Mouse (Mus musculus) liver, embryonic 14.5 days (tissue): Measurements from ENCODE around the gene Agap3. TPM values are rescaled to one million over a fixed set of nuclear protein-coding genes. Genes with fewer than 3 reads are reported as not detected.

Source experiments
- ATAC-seq: fragments of 200-750 bp; cut with Nextera tagmentation; 2 replicates; pipeline ENCODE4 v1.8.0; 2017; ENCODE audit warnings: moderate number of reproducible peaks, mild to moderate bottlenecking, moderate library complexity; ENCODE audit not compliant: insufficient read depth
- DNase-seq, 3 experiments: peaks; one replicate each; pipeline ENCODE4 v3.0.0-alpha.2; 2012 to 2013; ENCODE audit warnings: low read depth in 3 of 3, low spot score in 3 of 3
- H3K27ac ChIP-seq: fragments of 300-500 bp; sonication (generic); 2 replicates; pipeline ENCODE4 v1.5.1; 2014; ENCODE audit warnings: moderate library complexity, mild to moderate bottlenecking, control low read depth, inconsistent platforms
- H3K27me3 ChIP-seq: fragments of 300-500 bp; sonication (generic); 2 replicates; pipeline ENCODE4 v1.6.1; 2014; ENCODE audit warnings: mild to moderate bottlenecking, low read length, moderate library complexity; ENCODE audit not compliant: control insufficient read depth, insufficient read depth
- H3K36me3 ChIP-seq: fragments of 300-500 bp; sonication (generic); replicated peaks from 2 replicates; pipeline ENCODE4 v1.6.1; 2014; ENCODE audit warnings: low read depth; ENCODE audit not compliant: control insufficient read depth, insufficient read depth
- H3K4me1 ChIP-seq, 2 experiments: fragments of 200-500 bp in 1 of 2; fragments of 300-500 bp in 1 of 2; sonication (generic) in 1 of 2; replicated peaks; 2 replicates each; pipeline ENCODE4 v1.6.1; 2012 to 2014; ENCODE audit warnings: antibody characterized with exemption in 1 of 2, inconsistent platforms in 1 of 2, low read length in 1 of 2; ENCODE audit not compliant: control insufficient read depth in 2 of 2, insufficient read depth in 2 of 2
- H3K4me2 ChIP-seq: fragments of 300-500 bp; sonication (generic); 2 replicates; pipeline ENCODE4 v1.6.1; 2014; ENCODE audit warnings: low read depth, mild to moderate bottlenecking, control low read depth, moderate library complexity
- H3K4me3 ChIP-seq, 2 experiments: fragments of 200-500 bp in 1 of 2; fragments of 300-500 bp in 1 of 2; sonication (generic) in 1 of 2; 2 replicates each; pipeline ENCODE4 v1.5.1; 2012 to 2014; ENCODE audit warnings: low read depth in 2 of 2, low read length in 2 of 2, mild to moderate bottlenecking in 2 of 2, control low read depth in 1 of 2, inconsistent platforms in 1 of 2, moderate library complexity in 1 of 2; ENCODE audit not compliant: insufficient read depth in 1 of 2
- H3K9ac ChIP-seq: fragments of 300-500 bp; sonication (generic); replicated peaks from 2 replicates; pipeline ENCODE4 v1.6.1; 2014; ENCODE audit warnings: mild to moderate bottlenecking, control low read depth, moderate library complexity
- H3K9me3 ChIP-seq: fragments of 300-500 bp; sonication (generic); 2 replicates; pipeline ENCODE4 v1.6.1; 2016; ENCODE audit warnings: low read length, mixed read lengths; ENCODE audit not compliant: control insufficient read depth
- CTCF ChIP-seq: IDR thresholded peaks from 2 replicates; pipeline ENCODE4 v1.5.1; 2016; ENCODE audit warnings: antibody characterized with exemption, low read depth, control low read depth
- EP300 ChIP-seq: IDR thresholded peaks from 2 replicates; pipeline ENCODE4 v1.6.1; 2016; ENCODE audit warnings: antibody characterized with exemption, low read depth
- WGBS: fragments of 180-500 bp; shearing (Covaris S2); extraction: QIAGEN DNeasy Blood & Tissue Kit; methylation state at CpG from one replicate; pipeline ENCODE4 v1.1.7; 2014; ENCODE audit not compliant: insufficient replicate concordance; 5-methylcytosine and 5-hydroxymethylcytosine counted together
- polyA plus RNA-seq, 2 experiments: library from polyadenylated mRNA; depleted of rRNA in 1 of 2; stranded (reverse) in 1 of 2; unstranded in 1 of 2; fragments of >200 nt; fragmentation: Nextera tagmentation in 1 of 2; extraction: Ambion mirVana in 1 of 2; gene quantifications; 2 replicates each; pipeline versions ENCODE4 v1.2.1 to v1.2.3; 2012 to 2014

Gene Agap3
- polyA plus RNA-seq, 2 experiments: 6.6 to 16.9 TPM

- 26% methylated on average over 26 of the region's 26 CpGs for WGBS
- no peaks in the 10 kb centered on the region; the same call in 1 of the 2 replicates for H3K27me3 ChIP-seq
- no peaks in the 10 kb centered on the region for H3K36me3 ChIP-seq
- ATAC-seq: no peak
- no peak overlapping the region for H3K4me2 ChIP-seq
- no peaks in the 10 kb centered on the region for H3K4me1 ChIP-seq
- no peaks in the 10 kb centered on the region for H3K9me3 ChIP-seq
- no peak overlapping the region for H3K27ac ChIP-seq
- H3K9ac ChIP-seq: no peak overlapping the region
- no peak for DNase-seq
- no peak for TF ChIP-seq EP300
- no peak for TF ChIP-seq CTCF
- no peak overlapping the region for H3K4me3 ChIP-seq
These were observed 98.8 kb downstream of the Agap3 start for GRCm38 (mm10) chr5:24550598-24551316.

GRCm38 (mm10) chr5:24551317-24551688 is 99.3 kb downstream of the Agap3 start:
- TF ChIP-seq CTCF: no peak
- no peak for TF ChIP-seq EP300
- Histone ChIP-seq H3K9me3 (no peaks in the 10 kb centered on the region), H3K27ac (no peak overlapping the region), H3K36me3 (no peaks in the 10 kb centered on the region), H3K4me2 (no peak overlapping the region), H3K27me3 (no peaks in the 10 kb centered on the region; the same call in 1 of the 2 replicates), H3K4me1 (no peaks in the 10 kb centered on the region), H3K9ac (no peak overlapping the region), H3K4me3 (no peak overlapping the region)
- ATAC-seq: no peak
- DNase-seq: no peak
- WGBS: 32% methylated on average over 2 of the region's 2 CpGs

Other genes with a start within 250 kb of the Agap3 start
- gene Kcnh2, start 100.6 kb upstream of the Agap3 start, polyA plus RNA-seq (2012; rRNA removed): 0.44 and 0.93 TPM in 2 replicates
- gene Kcnh2, start 100.6 kb upstream of the Agap3 start, polyA plus RNA-seq (2014; fragmentation: Nextera tagmentation; extraction: Ambion mirVana): 0.05 and 0.28 TPM in 2 replicates
- gene Nos3, start 87.4 kb upstream of the Agap3 start, polyA plus RNA-seq (2012; rRNA removed): 1.3 and 1.4 TPM in 2 replicates
- 1.5 TPM in 2 replicates for gene Nos3, start 87.4 kb upstream of the Agap3 start, polyA plus RNA-seq (2014; fragmentation: Nextera tagmentation; extraction: Ambion mirVana)
- 0.42 and 0.57 TPM in 2 replicates for gene Atg9b, start 60.0 kb upstream of the Agap3 start, polyA plus RNA-seq (2012; rRNA removed)
- 0.14 and 0.35 TPM in 2 replicates for gene Atg9b, start 60.0 kb upstream of the Agap3 start, polyA plus RNA-seq (2014; fragmentation: Nextera tagmentation; extraction: Ambion mirVana)
- 16.9 and 20.4 TPM in 2 replicates for gene Abcb8, start 58.5 kb upstream of the Agap3 start, polyA plus RNA-seq (2012; rRNA removed)
- 18.0 and 19.5 TPM in 2 replicates for gene Abcb8, start 58.5 kb upstream of the Agap3 start, polyA plus RNA-seq (2014; fragmentation: Nextera tagmentation; extraction: Ambion mirVana)
- not detected in 2 replicates for gene Asic3, start 38.8 kb upstream of the Agap3 start, polyA plus RNA-seq (2012; rRNA removed)
- gene Asic3, start 38.8 kb upstream of the Agap3 start, polyA plus RNA-seq (2014; fragmentation: Nextera tagmentation; extraction: Ambion mirVana): not detected in 2 replicates
- 9.9 and 10.3 TPM in 2 replicates for gene Cdk5, start 28.6 kb upstream of the Agap3 start, polyA plus RNA-seq (2012; rRNA removed)
- gene Cdk5, start 28.6 kb upstream of the Agap3 start, polyA plus RNA-seq (2014; fragmentation: Nextera tagmentation; extraction: Ambion mirVana): 8.2 and 8.9 TPM in 2 replicates
- 11.6 and 12.9 TPM in 2 replicates for gene Slc4a2, start 28.3 kb upstream of the Agap3 start, polyA plus RNA-seq (2012; rRNA removed)
- 5.6 and 6.0 TPM in 2 replicates for gene Slc4a2, start 28.3 kb upstream of the Agap3 start, polyA plus RNA-seq (2014; fragmentation: Nextera tagmentation; extraction: Ambion mirVana)
- 59.9 and 82.4 TPM in 2 replicates for gene Fastk, start 6.9 kb upstream of the Agap3 start, polyA plus RNA-seq (2012; rRNA removed)
- 40.8 and 47.2 TPM in 2 replicates for gene Fastk, start 6.9 kb upstream of the Agap3 start, polyA plus RNA-seq (2014; fragmentation: Nextera tagmentation; extraction: Ambion mirVana)
- gene Tmub1, start 4.3 kb upstream of the Agap3 start, polyA plus RNA-seq (2012; rRNA removed): 5.3 and 7.6 TPM in 2 replicates
- 4.0 and 6.5 TPM in 2 replicates for gene Tmub1, start 4.3 kb upstream of the Agap3 start, polyA plus RNA-seq (2014; fragmentation: Nextera tagmentation; extraction: Ambion mirVana)
- not detected in 2 replicates for gene Gbx1, start 75.0 kb downstream of the Agap3 start, polyA plus RNA-seq (2012; rRNA removed)
- gene Gbx1, start 75.0 kb downstream of the Agap3 start, polyA plus RNA-seq (2014; fragmentation: Nextera tagmentation; extraction: Ambion mirVana): not detected in 2 replicates
- gene Asb10, start 88.8 kb downstream of the Agap3 start, polyA plus RNA-seq (2012; rRNA removed): 0.08 and 0.13 TPM in 2 replicates
- not detected in 2 replicates for gene Asb10, start 88.8 kb downstream of the Agap3 start, polyA plus RNA-seq (2014; fragmentation: Nextera tagmentation; extraction: Ambion mirVana)
- 0.03 TPM in 1 of 2 replicates, not detected in the other for gene 4931409K22Rik, start 104.6 kb downstream of the Agap3 start, polyA plus RNA-seq (2012; rRNA removed)
- not detected in 2 replicates for gene 4931409K22Rik, start 104.6 kb downstream of the Agap3 start, polyA plus RNA-seq (2014; fragmentation: Nextera tagmentation; extraction: Ambion mirVana)
- gene Abcf2, start 125.3 kb downstream of the Agap3 start, polyA plus RNA-seq (2012; rRNA removed): 29.2 and 33.6 TPM in 2 replicates
- 50.9 and 53.5 TPM in 2 replicates for gene Abcf2, start 125.3 kb downstream of the Agap3 start, polyA plus RNA-seq (2014; fragmentation: Nextera tagmentation; extraction: Ambion mirVana)
- 5.6 and 5.9 TPM in 2 replicates for gene Chpf2, start 134.6 kb downstream of the Agap3 start, polyA plus RNA-seq (2012; rRNA removed)
- 5.9 and 6.5 TPM in 2 replicates for gene Chpf2, start 134.6 kb downstream of the Agap3 start, polyA plus RNA-seq (2014; fragmentation: Nextera tagmentation; extraction: Ambion mirVana)
- gene Smarcd3, start 172.2 kb downstream of the Agap3 start, polyA plus RNA-seq (2012; rRNA removed): 1.1 and 1.5 TPM in 2 replicates
- 0.95 and 1.0 TPM in 2 replicates for gene Smarcd3, start 172.2 kb downstream of the Agap3 start, polyA plus RNA-seq (2014; fragmentation: Nextera tagmentation; extraction: Ambion mirVana)
- gene Nub1, start 233.4 kb downstream of the Agap3 start, polyA plus RNA-seq (2012; rRNA removed): 6.7 and 10.8 TPM in 2 replicates
- 10.5 and 11.9 TPM in 2 replicates for gene Nub1, start 233.4 kb downstream of the Agap3 start, polyA plus RNA-seq (2014; fragmentation: Nextera tagmentation; extraction: Ambion mirVana)